In genomic region chr6:88879471-88879870, GRCm38 (mm10) we compare ENCODE assay signal across 20 mouse cellular contexts. TPM values are rescaled to one million over a fixed set of nuclear protein-coding genes. Genes with fewer than 3 reads are reported as not detected.
DNase-seq lines count a peak whose midpoint lies in the region; ATAC-seq and TF ChIP-seq lines count a peak whose summit lies in the region.
"Had no signal": no experiment of that assay in that cellular context is flagged by ENCODE, and none has a peak within 500 bp of the region (broad histone marks: within the 10 kb centered on the region; RNA-seq: fewer than 3 reads in every experiment).

No protein-coding gene starts in this region.

- ATAC-seq in heart, postnatal 0 days (ENCODE audit: insufficient read depth, low read depth), result no peak
- no peak for ATAC-seq in heart, embryonic 11.5 days (replicated peaks; ENCODE audit: insufficient number of reproducible peaks, low FRiP score, low TSS enrichment)
- 0 out of 2 replicates have a peak, but pooled peaks have one; percentile 12 for ATAC-seq in liver, postnatal 0 days
- no peak for ATAC-seq in liver, embryonic 11.5 days (replicated peaks; ENCODE audit: low FRiP score)
- ATAC-seq in kidney, embryonic 14.5 days (ENCODE audit: low FRiP score, low TSS enrichment), result no peak
- ATAC-seq: forebrain, embryonic 14.5 days; intestine, embryonic 16.5 days; liver, embryonic 12.5 days; midbrain, embryonic 16.5 days had no signal

- peaks cover 30% of the 10 kb centered on the region for H3K36me3 ChIP-seq in heart, postnatal 0 days (replicated peaks; ENCODE audit: control insufficient read depth, insufficient read depth, low read length)
- H3K36me3 ChIP-seq in heart, embryonic 11.5 days (ENCODE audit: control insufficient read depth, insufficient read depth, low read length), result peaks cover 6% of the 10 kb centered on the region; the same call in 1 of the 2 replicates
- H3K36me3 ChIP-seq in liver, postnatal 0 days (replicated peaks; ENCODE audit: insufficient read depth, low read length), result peaks cover 11% of the 10 kb centered on the region
- H3K36me3 ChIP-seq in liver, embryonic 11.5 days (ENCODE audit: control insufficient read depth, insufficient read depth, low read length), result peaks cover 21% of the 10 kb centered on the region
- peaks cover 34% of the 10 kb centered on the region for H3K36me3 ChIP-seq in kidney, embryonic 14.5 days (ENCODE audit: control insufficient read depth, insufficient read depth, low read length)

- TF ChIP-seq EP300 in heart, postnatal 0 days (IDR thresholded peaks at IDR 0.05; ENCODE audit: low read depth), result no peak
- TF ChIP-seq EP300 in liver, postnatal 0 days (IDR thresholded peaks at IDR 0.05; ENCODE audit: low read depth), result no peak

- no peak overlapping the region for H3K27ac ChIP-seq in heart, postnatal 0 days (ENCODE audit: low read depth)
- H3K27ac ChIP-seq in heart, embryonic 11.5 days (ENCODE audit: low read depth, low read length), result no peak overlapping the region
- no peak overlapping the region for H3K27ac ChIP-seq in liver, postnatal 0 days (ENCODE audit: low read depth)
- H3K27ac ChIP-seq in liver, embryonic 11.5 days (ENCODE audit: low read depth, low read length), result no peak overlapping the region
- H3K27ac ChIP-seq in kidney, embryonic 14.5 days (ENCODE audit: low read depth, low read length), result no peak overlapping the region
- H3K27ac ChIP-seq: heart, embryonic 10.5 days; hindbrain, embryonic 14.5 days; limb, embryonic 10.5 days; liver, embryonic 12.5 days had no signal

- no peaks in the 10 kb centered on the region for H3K9me3 ChIP-seq in heart, postnatal 0 days (replicated peaks; ENCODE audit: control insufficient read depth, low read length)
- H3K9me3 ChIP-seq in heart, embryonic 11.5 days (replicated peaks; ENCODE audit: control insufficient read depth, low read length), result no peaks in the 10 kb centered on the region; the same call in 1 of the 2 replicates
- H3K9me3 ChIP-seq in liver, postnatal 0 days (ENCODE audit: low read length), result no peaks in the 10 kb centered on the region
- H3K9me3 ChIP-seq in liver, embryonic 11.5 days (ENCODE audit: control insufficient read depth, low read length), result 0 out of 2 replicates have a peak, but pooled peaks cover 2% of the 10 kb centered on the region
- peaks cover 3% of the 10 kb centered on the region; the same call in 1 of the 2 replicates for H3K9me3 ChIP-seq in kidney, embryonic 14.5 days (ENCODE audit: control insufficient read depth, low read length)
- H3K9me3 ChIP-seq: heart, embryonic 10.5 days; limb, embryonic 10.5 days; liver, embryonic 12.5 days had no signal

- WGBS in heart, postnatal 0 days, result 65% methylated on average over 4 of the region's 4 CpGs
- 70% methylated on average over 4 of the region's 4 CpGs for WGBS in heart, embryonic 11.5 days (ENCODE audit: insufficient replicate concordance)
- WGBS in liver, postnatal 0 days (ENCODE audit: insufficient replicate concordance), result 67% methylated on average over 4 of the region's 4 CpGs
- 63% methylated on average over 4 of the region's 4 CpGs for WGBS in liver, embryonic 11.5 days
- WGBS in kidney, embryonic 14.5 days, result 66% methylated on average over 4 of the region's 4 CpGs

- DNase-seq in heart, postnatal 0 days (ENCODE audit: low spot score), result no peak
- DNase-seq in liver, postnatal 0 days, result no peak
- no peak for DNase-seq in liver, embryonic 11.5 days (ENCODE audit: low spot score)
- peak; percentile 39 for DNase-seq in 416B (ENCODE audit: low read depth)
- peak; percentile 63 for DNase-seq in ES-CJ7 (ENCODE audit: low read depth, low spot score)
- DNase-seq in ovary, postnatal 36 days (ENCODE audit: low spot score), result no peak
- DNase-seq: cerebellum, adult 2 months; kidney, postnatal 10 days; right cerebral cortex, adult 18-20 months; thymus, postnatal 14 days had no signal

- peak; percentile 16; the same call in 1 of the 2 replicates for TF ChIP-seq CTCF in heart, postnatal 0 days (IDR thresholded peaks at IDR 0.05; ENCODE audit: low read depth)
- peak; percentile 31; the same call in 1 of the 2 replicates for TF ChIP-seq CTCF in liver, postnatal 0 days (IDR thresholded peaks at IDR 0.05; ENCODE audit: low read depth)

- H3K4me3 ChIP-seq in heart, postnatal 0 days (ENCODE audit: low read depth, low read length), result no peak overlapping the region
- no peak overlapping the region for H3K4me3 ChIP-seq in heart, embryonic 11.5 days (ENCODE audit: low read depth, low read length)
- no peak overlapping the region for H3K4me3 ChIP-seq in liver, postnatal 0 days (ENCODE audit: low read depth, low read length)
- H3K4me3 ChIP-seq in liver, embryonic 11.5 days (ENCODE audit: low read depth, low read length), result no peak overlapping the region
- no peak overlapping the region for H3K4me3 ChIP-seq in kidney, embryonic 14.5 days (ENCODE audit: low read length)
- H3K4me3 ChIP-seq: erythroblast, embryonic 14.5 days; heart, embryonic 10.5 days; limb, embryonic 10.5 days; liver, embryonic 12.5 days had no signal

- no peak overlapping the region for H3K4me2 ChIP-seq in heart, postnatal 0 days (ENCODE audit: low read depth, low read length)
- H3K4me2 ChIP-seq in heart, embryonic 11.5 days, result no peak overlapping the region
- H3K4me2 ChIP-seq in liver, postnatal 0 days (ENCODE audit: low read depth, low read length), result no peak overlapping the region
- no peak overlapping the region for H3K4me2 ChIP-seq in liver, embryonic 11.5 days
- H3K4me2 ChIP-seq in kidney, embryonic 14.5 days (replicated peaks; ENCODE audit: low read depth, low read length), result no peak overlapping the region
- H3K4me2 ChIP-seq: hindbrain, embryonic 14.5 days; liver, embryonic 12.5 days had no signal

- H3K27me3 ChIP-seq in heart, postnatal 0 days (ENCODE audit: control insufficient read depth, insufficient read depth, low read length), result peaks cover 12% of the 10 kb centered on the region
- H3K27me3 ChIP-seq in heart, embryonic 11.5 days (ENCODE audit: control insufficient read depth, insufficient read depth, low read length), result peaks cover 9% of the 10 kb centered on the region
- peaks cover 14% of the 10 kb centered on the region for H3K27me3 ChIP-seq in liver, postnatal 0 days (ENCODE audit: insufficient read depth, low read length)
- peaks cover 21% of the 10 kb centered on the region for H3K27me3 ChIP-seq in liver, embryonic 11.5 days (replicated peaks; ENCODE audit: control insufficient read depth, insufficient read depth, low read length)
- peaks cover 9% of the 10 kb centered on the region; the same call in 1 of the 2 replicates for H3K27me3 ChIP-seq in kidney, embryonic 14.5 days (ENCODE audit: control insufficient read depth, insufficient read depth, low read length)

- H3K4me1 ChIP-seq in heart, postnatal 0 days (ENCODE audit: control insufficient read depth, insufficient read depth), result peaks cover under 1% of the 10 kb centered on the region
- H3K4me1 ChIP-seq in heart, embryonic 11.5 days (ENCODE audit: control insufficient read depth, insufficient read depth, low read length), result no peaks in the 10 kb centered on the region
- peaks cover 6% of the 10 kb centered on the region; the same call in 1 of the 2 replicates for H3K4me1 ChIP-seq in liver, postnatal 0 days (ENCODE audit: insufficient read depth)
- H3K4me1 ChIP-seq in liver, embryonic 11.5 days (replicated peaks; ENCODE audit: control insufficient read depth, insufficient read depth, low read length), result no peaks in the 10 kb centered on the region; the same call in 1 of the 2 replicates
- H3K4me1 ChIP-seq in kidney, embryonic 14.5 days (ENCODE audit: control insufficient read depth, insufficient read depth, low read length), result peaks cover 3% of the 10 kb centered on the region; the same call in 1 of the 2 replicates

- no peak overlapping the region for H3K9ac ChIP-seq in heart, postnatal 0 days (replicated peaks; ENCODE audit: low read depth, low read length)
- H3K9ac ChIP-seq in heart, embryonic 11.5 days (ENCODE audit: low read depth, low read length), result no peak overlapping the region
- H3K9ac ChIP-seq in liver, postnatal 0 days (replicated peaks), result no peak overlapping the region
- no peak overlapping the region for H3K9ac ChIP-seq in liver, embryonic 11.5 days (ENCODE audit: low read depth, low read length)
- no peak overlapping the region for H3K9ac ChIP-seq in kidney, embryonic 14.5 days (ENCODE audit: low read depth, low read length)
- H3K9ac ChIP-seq: hindbrain, embryonic 14.5 days; liver, embryonic 12.5 days had no signal

RNA-seq across cellular contexts. Expression of gene Podxl2, which starts 4.6 kb away (rescaled TPM):
- total RNA-seq in heart, postnatal 0 days (2014; rRNA removed; ENCODE audit: low replicate concordance), result 90.9 and 101 TPM in 2 replicates
- polyA plus RNA-seq in heart, postnatal 0 days (2015; fragmentation: Nextera tagmentation; extraction: Ambion mirVana), result 60.3 and 60.8 TPM in 2 replicates
- polyA plus RNA-seq in heart, embryonic 11.5 days (2014; fragmentation: Nextera tagmentation; extraction: Ambion mirVana), result 26.4 and 27.2 TPM in 2 replicates
- polyA plus RNA-seq in liver, postnatal 0 days (2015; fragmentation: Nextera tagmentation; extraction: Ambion mirVana), result 1.1 and 1.3 TPM in 2 replicates
- polyA plus RNA-seq in liver, embryonic 11.5 days (2014; fragmentation: Nextera tagmentation; extraction: Ambion mirVana), result 9.1 and 10.7 TPM in 2 replicates
- polyA plus RNA-seq in kidney, embryonic 14.5 days (2014; fragmentation: Nextera tagmentation; extraction: Ambion mirVana), result 43.6 and 52.8 TPM in 2 replicates

RNA-seq across cellular contexts. Expression of gene Mcm2, which starts 19.1 kb away (rescaled TPM):
- total RNA-seq in heart, postnatal 0 days (2014; rRNA removed; ENCODE audit: low replicate concordance), result 38.8 and 49.9 TPM in 2 replicates
- 25.2 and 25.6 TPM in 2 replicates for polyA plus RNA-seq in heart, postnatal 0 days (2015; fragmentation: Nextera tagmentation; extraction: Ambion mirVana)
- 119 and 138 TPM in 2 replicates for polyA plus RNA-seq in heart, embryonic 11.5 days (2014; fragmentation: Nextera tagmentation; extraction: Ambion mirVana)
- 42.1 and 53.6 TPM in 2 replicates for polyA plus RNA-seq in liver, postnatal 0 days (2015; fragmentation: Nextera tagmentation; extraction: Ambion mirVana)
- polyA plus RNA-seq in liver, embryonic 11.5 days (2014; fragmentation: Nextera tagmentation; extraction: Ambion mirVana), result 254 and 284 TPM in 2 replicates
- 115 and 166 TPM in 2 replicates for polyA plus RNA-seq in kidney, embryonic 14.5 days (2014; fragmentation: Nextera tagmentation; extraction: Ambion mirVana)

RNA-seq across cellular contexts. Expression of gene Tpra1, which starts 22.6 kb away (rescaled TPM):
- total RNA-seq in heart, postnatal 0 days (2014; rRNA removed; ENCODE audit: low replicate concordance), result 45.9 and 131 TPM in 2 replicates
- polyA plus RNA-seq in heart, postnatal 0 days (2015; fragmentation: Nextera tagmentation; extraction: Ambion mirVana), result 39.1 and 46.9 TPM in 2 replicates
- 40.1 and 41.8 TPM in 2 replicates for polyA plus RNA-seq in heart, embryonic 11.5 days (2014; fragmentation: Nextera tagmentation; extraction: Ambion mirVana)
- polyA plus RNA-seq in liver, postnatal 0 days (2015; fragmentation: Nextera tagmentation; extraction: Ambion mirVana), result 32.2 and 33.9 TPM in 2 replicates
- 55.1 and 56.7 TPM in 2 replicates for polyA plus RNA-seq in liver, embryonic 11.5 days (2014; fragmentation: Nextera tagmentation; extraction: Ambion mirVana)
- 54.5 and 57.2 TPM in 2 replicates for polyA plus RNA-seq in kidney, embryonic 14.5 days (2014; fragmentation: Nextera tagmentation; extraction: Ambion mirVana)

RNA-seq across cellular contexts. Expression of gene Abtb1, which starts 37.7 kb away (rescaled TPM):
- total RNA-seq in heart, postnatal 0 days (2014; rRNA removed; ENCODE audit: low replicate concordance), result 63.9 and 88.0 TPM in 2 replicates
- polyA plus RNA-seq in heart, postnatal 0 days (2015; fragmentation: Nextera tagmentation; extraction: Ambion mirVana), result 29.1 and 36.6 TPM in 2 replicates
- 16.0 and 18.2 TPM in 2 replicates for polyA plus RNA-seq in heart, embryonic 11.5 days (2014; fragmentation: Nextera tagmentation; extraction: Ambion mirVana)
- 36.2 and 39.1 TPM in 2 replicates for polyA plus RNA-seq in liver, postnatal 0 days (2015; fragmentation: Nextera tagmentation; extraction: Ambion mirVana)
- polyA plus RNA-seq in liver, embryonic 11.5 days (2014; fragmentation: Nextera tagmentation; extraction: Ambion mirVana), result 24.9 and 26.7 TPM in 2 replicates
- 24.8 and 27.1 TPM in 2 replicates for polyA plus RNA-seq in kidney, embryonic 14.5 days (2014; fragmentation: Nextera tagmentation; extraction: Ambion mirVana)

Comparison
In these comparisons a context has a peak if more than half of its experiments do, and no peak if none do; other contexts are left out.
1. DNase-seq: peak in 416B (single experiment) and ES-CJ7 (single experiment); none in heart, postnatal 0 days (single experiment), liver, postnatal 0 days (single experiment), liver, embryonic 11.5 days (single experiment) and ovary, postnatal 36 days (single experiment).